Mouse (Mus musculus) urinary bladder, adult 2 months (tissue): Measurements from ENCODE around the gene Olfr69. TPM values are rescaled to one million over a fixed set of nuclear protein-coding genes. Genes with fewer than 3 reads are reported as not detected.

Experiments used
- polyA plus RNA-seq: library from polyadenylated mRNA; depleted of rRNA; stranded (reverse); fragments of >200 nt; gene quantifications from 2 replicates; pipeline ENCODE4 v1.2.3, GENCODE M21; 2012; rRNA removed

Olfr69 gene
- polyA plus RNA-seq, 1 experiment, result not detected

Other genes with a start within 250 kb of the Olfr69 start
- gene Olfr612, start 228.9 kb downstream of the Olfr69 start, polyA plus RNA-seq, result not detected in 2 replicates
- gene Olfr613, start 223.5 kb downstream of the Olfr69 start, polyA plus RNA-seq, result not detected in 2 replicates
- gene Olfr615, start 215.5 kb downstream of the Olfr69 start, polyA plus RNA-seq, result not detected in 2 replicates
- not detected in 2 replicates for gene Olfr616, start 202.5 kb downstream of the Olfr69 start, polyA plus RNA-seq
- gene Olfr617, start 198.5 kb downstream of the Olfr69 start, polyA plus RNA-seq, result not detected in 2 replicates
- gene Olfr618, start 181.5 kb downstream of the Olfr69 start, polyA plus RNA-seq, result not detected in 2 replicates
- gene Olfr619, start 171.0 kb downstream of the Olfr69 start, polyA plus RNA-seq, result not detected in 2 replicates
- gene Olfr620, start 159.1 kb downstream of the Olfr69 start, polyA plus RNA-seq, result not detected in 2 replicates
- gene Olfr622, start 128.9 kb downstream of the Olfr69 start, polyA plus RNA-seq, result not detected in 2 replicates
- not detected in 2 replicates for gene Olfr623, start 107.9 kb downstream of the Olfr69 start, polyA plus RNA-seq
- gene Olfr624, start 100.4 kb downstream of the Olfr69 start, polyA plus RNA-seq, result 0.01 and 0.03 TPM in 2 replicates
- not detected in 2 replicates for gene Olfr625-ps1, start 88.9 kb downstream of the Olfr69 start, polyA plus RNA-seq
- gene Olfr243, start 56.9 kb downstream of the Olfr69 start, polyA plus RNA-seq, result not detected in 2 replicates
- not detected in 2 replicates for gene Olfr628, start 41.2 kb downstream of the Olfr69 start, polyA plus RNA-seq
- not detected in 2 replicates for gene Olfr629, start 26.7 kb downstream of the Olfr69 start, polyA plus RNA-seq
- gene Olfr630, start 14.3 kb downstream of the Olfr69 start, polyA plus RNA-seq, result not detected in 2 replicates
- gene Olfr68, start 8.1 kb upstream of the Olfr69 start, polyA plus RNA-seq, result not detected in 2 replicates
- not detected in 2 replicates for gene Olfr67, start 20.2 kb upstream of the Olfr69 start, polyA plus RNA-seq
- 33.8 and 35.3 TPM in 2 replicates for gene Hbb-bt, start 42.4 kb upstream of the Olfr69 start, polyA plus RNA-seq
- 257 and 296 TPM in 2 replicates for gene Hbb-bs, start 56.5 kb upstream of the Olfr69 start, polyA plus RNA-seq
- not detected in 2 replicates for gene Hbb-bh2, start 68.9 kb upstream of the Olfr69 start, polyA plus RNA-seq
- gene Hbb-bh1, start 71.6 kb upstream of the Olfr69 start, polyA plus RNA-seq, result 0.15 and 0.18 TPM in 2 replicates
- 0.29 and 0.55 TPM in 2 replicates for gene Hbb-y, start 81.6 kb upstream of the Olfr69 start, polyA plus RNA-seq
- not detected in 2 replicates for gene Olfr66, start 114.7 kb upstream of the Olfr69 start, polyA plus RNA-seq
- gene Olfr64, start 122.9 kb upstream of the Olfr69 start, polyA plus RNA-seq, result not detected in 2 replicates
- gene Olfr65, start 131.9 kb upstream of the Olfr69 start, polyA plus RNA-seq, result not detected in 2 replicates
- gene Olfr631, start 157.2 kb upstream of the Olfr69 start, polyA plus RNA-seq, result not detected in 2 replicates
- gene Olfr632, start 162.8 kb upstream of the Olfr69 start, polyA plus RNA-seq, result not detected in 2 replicates
- not detected in 2 replicates for gene Olfr633, start 172.8 kb upstream of the Olfr69 start, polyA plus RNA-seq
- not detected in 2 replicates for gene Olfr635, start 199.6 kb upstream of the Olfr69 start, polyA plus RNA-seq
- gene Olfr638, start 227.2 kb upstream of the Olfr69 start, polyA plus RNA-seq, result not detected in 2 replicates
- not detected in 2 replicates for gene Olfr639, start 245.7 kb upstream of the Olfr69 start, polyA plus RNA-seq